Mouse (Mus musculus) liver, adult 2 months (tissue): ENCODE measurements at regions not wholly inside any gene's neighbourhood (a gene's known extent, or its start where the extent isn't known, plus 50 kb on each side); places are given as distances from the start of the nearest gene placed in this dataset.

Experiments used
- DNase-seq: peaks from one replicate; pipeline ENCODE4 v3.0.0-alpha.2; 2011; ENCODE audit warnings: low read depth, low spot score; ENCODE audit errors: extremely low read depth
- H3K27ac ChIP-seq: fragments of 200-500 bp; replicated peaks from 2 replicates; pipeline ENCODE4 v1.5.1; 2012; ENCODE audit warnings: low read depth, mild to moderate bottlenecking, control low read depth, inconsistent platforms, low read length; ENCODE audit not compliant: insufficient read depth
- H3K27me3 ChIP-seq: fragments of 200-500 bp; 2 replicates; pipeline ENCODE4 v1.6.1; 2012; ENCODE audit warnings: mild to moderate bottlenecking, moderate library complexity, low read length, inconsistent platforms; ENCODE audit not compliant: control insufficient read depth, insufficient read depth
- H3K36me3 ChIP-seq: fragments of 200-500 bp; 2 replicates; pipeline ENCODE4 v1.6.1; 2012; ENCODE audit warnings: low read length, inconsistent platforms; ENCODE audit not compliant: control insufficient read depth, insufficient read depth
- H3K4me1 ChIP-seq: fragments of 200-500 bp; 2 replicates; pipeline ENCODE4 v1.6.1; 2011; ENCODE audit warnings: low read length; ENCODE audit not compliant: control insufficient read depth, insufficient read depth
- H3K4me3 ChIP-seq: fragments of 200-500 bp; 2 replicates; pipeline ENCODE4 v1.5.1; 2011; ENCODE audit warnings: low read depth, mild to moderate bottlenecking, control low read depth, low read length, moderate library complexity; ENCODE audit not compliant: insufficient read depth
- H3K79me2 ChIP-seq: fragments of 200-500 bp; 2 replicates; pipeline ENCODE4 v1.6.1; 2012; ENCODE audit warnings: inconsistent platforms, mild to moderate bottlenecking, low read length, moderate library complexity; ENCODE audit not compliant: control insufficient read depth, insufficient read depth
- H3K9ac ChIP-seq: fragments of 200-500 bp; 2 replicates; pipeline ENCODE4 v1.6.1; 2012; ENCODE audit warnings: low read depth, mild to moderate bottlenecking, control low read depth, inconsistent platforms, low read length
- CTCF ChIP-seq: fragments of 200-500 bp; IDR thresholded peaks from 2 replicates; pipeline ENCODE4 v1.5.1; 2011; ENCODE audit warnings: low read depth, low read length, control low read depth
- POLR2A ChIP-seq: fragments of 200-500 bp; IDR thresholded peaks from 2 replicates; pipeline ENCODE4 v1.6.1; 2011; ENCODE audit warnings: low read length, control low read depth; ENCODE audit not compliant: insufficient read depth; ENCODE audit errors: extremely low read depth
- WGBS: fragments of 180-500 bp; shearing (Covaris S2); methylation state at CpG from one replicate; pipeline ENCODE4 v1.1.7; 2018; 5-methylcytosine and 5-hydroxymethylcytosine counted together

DNA sequence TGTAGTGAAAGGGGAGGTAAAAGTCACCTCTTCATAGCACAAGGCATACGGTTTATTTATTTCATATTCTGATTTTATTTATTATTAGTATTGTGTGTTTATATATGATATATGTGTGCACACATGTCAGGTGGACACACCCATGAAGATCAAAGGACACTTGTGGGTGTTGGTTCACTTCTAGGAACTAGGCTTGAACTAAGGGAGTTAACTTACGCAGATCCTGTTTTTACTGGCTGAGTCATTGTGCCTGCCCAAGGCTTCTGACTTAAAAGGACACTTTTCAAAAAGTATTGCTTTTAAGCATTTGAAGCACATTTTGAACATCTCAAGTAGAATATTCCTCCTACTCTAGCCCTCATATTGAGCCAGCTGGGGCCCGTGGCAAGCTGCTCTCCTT, 124.9 kb upstream of the Try4 start:
- no peak for TF ChIP-seq POLR2A
- TF ChIP-seq CTCF: no peak
- H3K79me2 ChIP-seq: no peaks in the 10 kb centered on the region
- H3K9ac ChIP-seq: no peak overlapping the region
- H3K36me3 ChIP-seq: no peaks in the 10 kb centered on the region
- 87% methylated on average over 3 of the region's 3 CpGs for WGBS
- no peak overlapping the region for H3K27ac ChIP-seq
- H3K27me3 ChIP-seq: no peaks in the 10 kb centered on the region
- no peaks in the 10 kb centered on the region for H3K4me1 ChIP-seq
- DNase-seq: no peak
- H3K4me3 ChIP-seq: no peak overlapping the region

DNA sequence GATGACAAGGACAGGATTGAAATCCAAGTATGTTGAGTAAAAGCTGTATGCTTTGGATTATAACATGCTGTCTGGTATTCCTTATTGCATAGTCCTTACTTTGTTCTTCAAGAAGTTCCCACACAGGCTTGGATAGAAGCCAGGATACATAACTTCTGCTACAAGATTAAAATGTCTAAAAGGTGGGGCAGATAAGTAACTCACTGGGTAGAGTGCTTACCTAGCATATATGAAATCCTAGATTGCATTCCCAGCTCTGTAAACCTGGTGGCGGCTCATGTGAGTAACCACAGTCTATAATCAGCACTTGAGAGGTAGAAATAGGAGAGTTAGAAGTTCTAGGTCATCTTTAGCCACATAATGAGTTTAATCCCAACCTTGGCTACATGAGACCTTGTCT, 126.0 kb upstream of the Try4 start:
- no peak for DNase-seq
- Histone ChIP-seq H3K27me3 (no peaks in the 10 kb centered on the region), H3K36me3 (no peaks in the 10 kb centered on the region), H3K4me1 (no peaks in the 10 kb centered on the region), H3K4me3 (no peak overlapping the region), H3K9ac (no peak overlapping the region), H3K79me2 (no peaks in the 10 kb centered on the region), H3K27ac (no peak overlapping the region)
- 77% methylated on average over 1 of the region's 1 CpGs for WGBS
- TF ChIP-seq CTCF (no peak), POLR2A (no peak)

DNA sequence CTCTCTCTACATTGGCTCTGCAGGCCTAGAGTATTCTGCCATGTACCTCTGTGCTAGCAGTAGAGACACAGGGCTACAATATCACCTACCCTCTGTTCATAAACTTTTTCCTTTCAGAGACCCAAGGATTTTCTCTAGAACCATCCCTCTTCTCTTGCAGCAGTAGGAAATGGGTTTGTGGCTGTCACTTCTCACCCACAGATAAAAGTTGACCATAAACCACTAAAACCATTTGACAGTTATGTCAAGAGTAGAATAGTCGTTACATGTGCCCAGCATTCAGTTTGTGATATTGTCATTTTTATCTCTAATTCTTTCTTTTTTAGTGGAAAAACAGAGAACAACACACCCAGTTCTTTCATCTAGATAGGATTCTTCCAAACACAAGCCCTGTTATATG, 128.2 kb upstream of the 2210010C04Rik start:
- Histone ChIP-seq H3K27ac (no peak overlapping the region), H3K4me3 (no peak overlapping the region), H3K79me2 (no peaks in the 10 kb centered on the region), H3K4me1 (no peaks in the 10 kb centered on the region), H3K9ac (no peak overlapping the region), H3K27me3 (no peaks in the 10 kb centered on the region), H3K36me3 (no peaks in the 10 kb centered on the region)
- WGBS: 61% methylated on average over 1 of the region's 1 CpGs
- no peak for DNase-seq
- TF ChIP-seq POLR2A (no peak), CTCF (no peak)

DNA sequence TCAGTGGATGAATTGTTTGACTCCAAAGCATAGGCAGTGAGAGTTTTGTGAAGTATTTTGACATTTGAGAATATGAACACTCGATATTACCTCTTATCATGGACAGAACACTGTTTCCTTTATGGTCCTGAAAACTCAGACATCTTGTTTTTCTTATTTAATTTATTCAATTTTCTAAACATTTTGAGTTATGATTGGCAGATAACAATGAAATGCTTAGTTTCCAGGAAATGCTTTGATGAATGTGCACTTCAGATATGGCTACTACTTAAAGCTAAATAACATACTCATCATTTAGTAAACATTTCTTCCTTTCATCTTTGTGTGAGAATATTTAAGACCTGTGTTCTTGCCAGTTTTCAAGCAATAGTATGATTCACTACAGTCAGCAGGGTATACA, 126.4 kb upstream of the 2210010C04Rik start:
- TF ChIP-seq CTCF (no peak), POLR2A (no peak)
- no peak overlapping the region for H3K27ac ChIP-seq
- H3K79me2 ChIP-seq: no peaks in the 10 kb centered on the region
- no peak overlapping the region for H3K9ac ChIP-seq
- H3K4me3 ChIP-seq: no peak overlapping the region
- no peaks in the 10 kb centered on the region for H3K4me1 ChIP-seq
- H3K27me3 ChIP-seq: no peaks in the 10 kb centered on the region
- no peaks in the 10 kb centered on the region for H3K36me3 ChIP-seq
- WGBS: 69% methylated on average over 1 of the region's 1 CpGs
- no peak for DNase-seq

DNA sequence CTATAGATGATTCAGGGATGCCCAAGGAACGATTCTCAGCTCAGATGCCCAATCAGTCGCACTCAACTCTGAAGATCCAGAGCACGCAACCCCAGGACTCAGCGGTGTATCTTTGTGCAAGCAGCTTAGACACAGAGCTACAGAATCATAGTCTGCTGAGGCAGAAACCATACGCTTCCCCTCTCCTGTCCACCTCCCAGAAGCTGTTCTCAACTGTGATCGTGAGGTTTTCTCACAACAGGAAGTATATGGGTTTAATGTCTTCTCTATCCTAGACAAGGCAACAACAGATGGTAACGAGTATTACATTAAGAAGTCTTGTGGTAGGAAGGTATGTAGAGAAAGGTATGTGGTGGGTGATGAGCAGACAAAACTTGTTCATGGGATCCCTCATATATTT, 116.8 kb upstream of the 2210010C04Rik start:
- 85% methylated on average over 7 of the region's 7 CpGs for WGBS

DNA sequence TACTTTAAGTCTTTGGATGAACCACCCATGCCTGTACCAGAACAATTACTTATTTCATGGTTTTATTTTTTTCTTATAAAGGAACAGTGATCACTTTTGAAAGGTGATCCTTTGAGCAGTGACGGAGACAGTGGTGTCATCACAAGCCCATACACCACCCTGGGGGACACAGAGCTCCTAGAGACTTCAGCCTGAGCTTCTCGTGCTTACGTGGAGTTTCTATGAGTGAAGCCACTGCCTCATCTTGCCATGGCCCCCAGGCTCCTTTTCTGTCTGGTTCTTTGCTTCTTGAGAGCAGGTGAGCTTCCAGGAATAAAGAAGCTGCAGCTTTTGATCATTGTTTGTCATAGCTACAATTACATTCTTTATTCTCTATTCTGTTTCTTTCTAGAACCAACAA, 116.2 kb upstream of the 2210010C04Rik start:
- no peaks in the 10 kb centered on the region for H3K4me1 ChIP-seq
- H3K9ac ChIP-seq: no peak overlapping the region
- no peaks in the 10 kb centered on the region for H3K36me3 ChIP-seq
- no peak overlapping the region for H3K27ac ChIP-seq
- H3K4me3 ChIP-seq: no peak overlapping the region
- WGBS: 85% methylated on average over 3 of the region's 3 CpGs
- no peaks in the 10 kb centered on the region for H3K79me2 ChIP-seq
- H3K27me3 ChIP-seq: no peaks in the 10 kb centered on the region
- TF ChIP-seq CTCF (no peak), POLR2A (no peak)
- no peak for DNase-seq

More for the DNA sequence above, 116.8 kb upstream of the 2210010C04Rik start:
- DNase-seq: no peak
- Histone ChIP-seq H3K4me1 (no peaks in the 10 kb centered on the region), H3K27ac (no peak overlapping the region), H3K27me3 (no peaks in the 10 kb centered on the region), H3K9ac (no peak overlapping the region), H3K79me2 (no peaks in the 10 kb centered on the region), H3K4me3 (no peak overlapping the region), H3K36me3 (no peaks in the 10 kb centered on the region)
- TF ChIP-seq POLR2A (no peak), CTCF (no peak)
